Mouse (Mus musculus): ENCODE measurements around the gene D030056L22Rik.

GRCm38 (mm10) chr19:18663904-18664303 lies 49.1 kb upstream of the D030056L22Rik start:
- TF ChIP-seq ZNF384 (IDR thresholded peaks at IDR 0.05; ENCODE audit: low read depth, low read length) (no peak), HCFC1 (IDR thresholded peaks at IDR 0.05; ENCODE audit: borderline replicate concordance, insufficient read depth, low read length) (no peak), MAFK (IDR thresholded peaks at IDR 0.05; ENCODE audit: insufficient read depth, low read depth, low read length) (no peak), ZC3H11A (IDR thresholded peaks at IDR 0.05; ENCODE audit: borderline replicate concordance, low read depth, low read length) (no peak), CHD2 (IDR thresholded peaks at IDR 0.05; ENCODE audit: low read depth, low read length) (no peak)

All from ES-E14 (cell line).